Mouse (Mus musculus) kidney, postnatal 36 days (tissue): ENCODE measurements around the gene Gm17509.

Source experiments
- DNase-seq, 2 experiments: peaks; one replicate each; pipeline ENCODE4 v3.0.0; 2021 to 2022; ENCODE audit warnings: mixed read lengths in 2 of 2

The Gm17509 gene

DNA sequence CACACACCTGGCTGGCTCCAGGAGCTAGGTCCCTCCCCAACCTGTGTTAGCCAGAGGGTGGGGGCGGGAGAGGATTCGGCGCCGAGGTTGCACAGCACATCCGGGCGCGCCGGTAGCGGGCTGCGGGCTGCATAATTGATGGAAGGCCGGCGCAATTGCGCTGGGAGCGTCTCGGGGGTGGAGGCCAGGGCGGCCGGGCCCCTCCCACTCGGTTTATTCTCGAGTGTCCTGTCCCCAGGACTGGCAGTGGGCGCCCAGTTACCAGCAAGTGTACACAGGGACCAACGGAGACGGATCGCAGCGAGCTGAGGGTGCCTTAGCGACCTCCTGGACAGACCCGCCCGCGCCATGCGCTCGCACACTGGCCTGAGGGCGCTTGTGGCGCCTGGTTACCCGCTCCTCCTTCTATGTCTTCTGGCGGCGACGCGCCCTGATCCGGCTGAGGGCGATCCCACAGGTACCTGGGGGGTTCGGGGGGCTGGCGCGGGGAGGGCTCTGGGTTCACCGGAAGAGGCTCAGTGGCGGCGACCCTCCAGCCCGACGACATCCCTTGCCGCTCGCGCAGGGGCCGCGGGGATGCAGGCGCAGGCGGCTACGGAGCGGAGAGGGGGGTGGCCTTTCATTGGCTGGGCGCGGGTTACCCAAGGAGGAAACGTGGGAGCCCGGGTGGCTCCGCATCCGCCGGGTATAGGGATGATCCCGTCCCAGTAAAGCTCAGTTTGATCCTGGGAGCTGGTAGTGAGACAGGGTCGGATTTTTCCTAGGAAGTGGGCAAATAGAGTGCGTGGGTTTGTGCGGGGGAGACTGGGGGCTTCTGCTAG is at the start of gene Gm17509:
Gene Gm17509, minus strand, starts transcription at position 575 of the 821 bp plus-strand sequence.
- DNase-seq, result peak; percentile 12 to 51

DNA sequence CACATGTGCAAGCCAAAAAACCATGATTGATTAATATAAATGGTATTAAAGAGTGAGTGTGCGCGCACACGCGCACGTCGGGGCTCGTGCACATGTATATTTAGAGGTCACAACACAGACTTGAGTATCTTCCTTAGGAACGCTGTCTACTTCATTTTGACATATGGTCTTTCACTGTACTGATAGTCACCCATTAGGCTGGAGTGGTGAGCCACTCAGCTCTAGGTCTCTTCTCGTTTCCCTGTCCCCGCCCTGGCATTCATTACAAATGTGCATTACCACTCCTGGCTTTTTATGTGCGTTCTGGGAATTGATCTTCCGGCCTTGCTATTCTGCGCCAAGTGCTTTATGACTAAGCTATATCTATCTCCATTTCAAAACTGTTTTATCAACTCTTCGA is 47.1 kb upstream of the Gm17509 start:
- no peak for DNase-seq

DNA sequence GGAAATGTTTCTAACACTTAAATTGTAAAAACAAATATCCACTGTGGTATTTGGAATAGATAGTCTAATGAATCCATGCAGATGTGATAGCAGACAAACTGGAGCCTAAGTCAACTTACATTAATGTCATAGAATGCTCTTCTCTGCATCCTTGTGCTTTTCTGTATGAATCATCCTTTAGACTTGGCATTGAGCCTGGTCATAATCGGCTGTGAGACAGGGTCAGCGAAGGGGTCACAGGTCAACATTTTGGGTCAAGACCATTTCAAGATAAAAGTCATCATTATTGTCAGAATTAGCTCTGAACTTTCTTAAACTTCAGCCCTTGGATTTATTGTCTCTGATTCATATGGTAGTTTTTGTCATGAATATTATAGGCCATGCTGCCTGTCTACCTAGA is 45.3 kb upstream of the Gm17509 start:
- no peak for DNase-seq

DNA sequence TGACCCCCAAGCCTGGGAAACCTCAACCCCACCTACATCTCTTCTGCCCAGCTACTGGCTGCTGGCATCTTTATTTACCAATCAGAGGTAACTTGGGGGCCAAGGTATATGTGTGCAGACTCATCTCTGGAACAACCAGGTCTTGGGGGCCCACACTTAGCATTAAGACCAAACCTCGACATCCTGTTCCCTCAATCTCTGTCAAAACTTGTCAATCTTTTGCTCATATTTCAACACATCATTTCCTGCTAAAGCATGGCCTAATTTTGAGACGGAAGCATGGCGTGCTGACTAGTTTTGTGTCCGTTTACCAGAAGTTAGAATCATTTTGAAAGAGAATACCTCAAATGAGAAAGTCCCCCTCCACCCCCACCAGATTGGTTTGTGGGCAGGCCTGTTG is 39.8 kb upstream of the Gm17509 start:
- DNase-seq, result no peak

DNA sequence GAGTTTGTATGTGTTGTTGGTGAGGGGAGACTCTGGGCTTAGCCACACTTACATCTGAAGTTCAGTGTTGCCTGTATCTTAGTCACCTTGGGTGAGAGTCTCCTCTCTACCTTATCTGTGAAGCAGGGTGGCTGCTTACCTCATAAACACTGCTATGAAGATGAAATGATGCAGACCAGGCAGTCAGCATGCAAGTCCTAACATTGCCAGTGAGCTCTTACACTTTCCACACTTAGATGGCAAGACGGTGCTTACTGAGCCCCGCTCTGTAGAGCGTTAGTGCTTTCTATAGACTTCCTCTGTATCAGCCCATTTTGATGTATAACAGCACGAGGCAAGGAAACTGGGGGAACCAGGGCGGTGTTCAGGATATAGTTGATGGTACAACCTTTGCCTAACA is 21.7 kb upstream of the Gm17509 start:
- no peak for DNase-seq

DNA sequence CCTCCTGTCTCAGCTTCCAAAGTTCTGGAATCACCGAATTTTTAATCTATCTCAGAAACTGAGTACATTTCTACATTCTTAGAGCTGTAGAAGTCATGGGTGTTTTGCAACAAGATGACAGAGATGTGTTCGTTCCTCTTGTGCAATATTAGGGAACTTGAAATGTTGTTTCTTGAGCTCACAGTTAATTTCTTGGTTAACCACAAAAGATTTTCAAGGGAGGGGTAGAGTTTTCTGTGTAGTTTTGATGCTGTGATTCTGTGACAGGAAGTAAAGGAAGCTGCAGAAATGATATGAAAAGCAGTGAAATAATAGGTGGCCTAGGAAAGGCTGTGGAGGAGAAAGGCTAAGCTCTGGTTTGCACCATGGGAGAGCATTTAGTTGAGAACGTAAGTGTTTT is 21.2 kb upstream of the Gm17509 start:
- no peak for DNase-seq

DNA sequence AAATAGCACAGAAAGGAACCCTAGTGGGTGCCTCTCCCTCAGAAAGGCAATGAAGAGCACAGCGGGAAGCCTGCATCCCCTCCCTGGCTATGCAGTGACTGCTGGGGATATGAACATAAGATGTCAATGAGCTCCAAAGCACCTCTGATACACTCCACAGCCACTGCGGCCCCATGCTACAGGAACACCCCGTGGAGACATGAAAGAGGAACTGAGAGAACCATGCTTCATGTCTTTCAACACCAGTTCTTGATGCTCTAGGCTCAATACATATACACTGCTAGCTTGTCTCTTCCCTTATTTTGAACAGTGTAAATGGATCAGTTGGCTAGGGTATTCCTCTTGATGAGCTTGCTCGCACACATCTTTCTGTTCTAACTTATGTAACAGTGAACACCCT is 16.2 kb upstream of the Gm17509 start:
- no peak for DNase-seq

DNA sequence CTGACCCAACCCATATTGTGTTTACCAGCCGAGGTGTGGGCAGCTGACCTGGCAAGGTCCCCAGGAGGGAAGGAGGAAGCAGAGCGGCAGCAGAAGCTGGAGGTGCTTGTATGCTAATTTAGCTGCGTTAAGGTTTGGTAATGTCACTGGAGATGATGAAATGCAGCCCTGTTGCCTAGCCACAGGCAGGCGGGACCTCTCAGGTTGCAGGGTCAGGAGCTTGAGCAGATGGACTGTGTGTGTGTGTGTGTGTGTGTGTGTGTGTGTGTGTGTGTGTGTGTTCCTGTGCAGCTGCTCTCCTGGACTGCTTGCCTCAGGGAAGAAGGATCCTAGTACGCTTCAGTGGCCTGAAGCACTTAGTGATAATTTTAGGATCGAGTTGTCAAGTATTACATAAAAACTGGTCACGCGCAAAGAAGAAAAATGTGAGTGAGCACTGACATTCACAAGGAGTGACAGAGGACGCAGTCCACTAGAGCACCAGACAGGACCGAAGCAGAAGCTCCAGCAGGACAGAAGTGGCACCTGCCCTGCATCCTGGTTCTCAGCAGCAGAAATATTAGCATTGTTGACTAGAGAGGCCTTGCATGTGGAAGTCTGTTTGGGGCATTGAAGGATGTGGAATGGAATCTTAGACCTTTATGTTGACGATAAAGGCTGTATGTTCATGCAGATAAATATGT is 14.8 kb upstream of the Gm17509 start:
- peak; percentile 49 to 58 for DNase-seq

DNA sequence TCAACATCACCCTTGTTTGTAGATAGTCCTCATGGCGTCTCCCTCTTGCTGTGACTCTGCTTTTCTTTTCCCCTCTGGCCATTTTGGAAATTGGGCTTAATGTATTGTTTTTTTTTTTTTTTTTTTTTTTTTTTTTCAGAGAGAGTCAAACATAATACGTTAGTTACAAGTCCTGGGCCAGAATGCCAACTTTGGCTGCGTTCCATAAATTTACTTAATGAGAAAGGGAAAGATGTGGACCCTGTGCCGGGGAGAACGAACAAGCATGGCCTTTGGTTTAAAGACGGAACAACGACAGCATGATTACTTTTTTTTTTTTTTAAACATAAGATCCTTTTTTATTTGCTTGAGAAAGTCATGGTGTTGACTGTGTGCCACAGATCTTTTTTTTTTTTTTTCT is 13.6 kb upstream of the Gm17509 start:
- no peak for DNase-seq

DNA sequence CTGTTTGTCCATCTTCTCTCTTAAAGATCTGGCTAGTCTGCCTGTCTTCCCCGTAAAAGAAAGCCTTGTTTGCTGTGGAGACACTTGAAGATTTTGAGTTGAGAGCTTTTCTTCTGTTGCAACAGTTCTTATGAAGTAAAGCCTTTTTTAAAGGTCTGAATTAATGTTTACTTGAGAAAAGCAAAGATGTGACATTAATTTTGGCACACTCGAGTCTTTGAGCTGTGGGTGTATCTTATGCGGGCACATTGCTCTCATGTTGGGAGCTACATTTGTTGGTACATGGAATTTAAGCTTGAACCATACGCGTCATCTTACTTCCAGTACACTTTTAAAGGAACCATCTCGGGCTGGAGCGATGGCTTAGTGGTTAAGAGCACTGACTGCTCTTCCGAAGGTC is 12.9 kb upstream of the Gm17509 start:
- DNase-seq, result no peak

DNA sequence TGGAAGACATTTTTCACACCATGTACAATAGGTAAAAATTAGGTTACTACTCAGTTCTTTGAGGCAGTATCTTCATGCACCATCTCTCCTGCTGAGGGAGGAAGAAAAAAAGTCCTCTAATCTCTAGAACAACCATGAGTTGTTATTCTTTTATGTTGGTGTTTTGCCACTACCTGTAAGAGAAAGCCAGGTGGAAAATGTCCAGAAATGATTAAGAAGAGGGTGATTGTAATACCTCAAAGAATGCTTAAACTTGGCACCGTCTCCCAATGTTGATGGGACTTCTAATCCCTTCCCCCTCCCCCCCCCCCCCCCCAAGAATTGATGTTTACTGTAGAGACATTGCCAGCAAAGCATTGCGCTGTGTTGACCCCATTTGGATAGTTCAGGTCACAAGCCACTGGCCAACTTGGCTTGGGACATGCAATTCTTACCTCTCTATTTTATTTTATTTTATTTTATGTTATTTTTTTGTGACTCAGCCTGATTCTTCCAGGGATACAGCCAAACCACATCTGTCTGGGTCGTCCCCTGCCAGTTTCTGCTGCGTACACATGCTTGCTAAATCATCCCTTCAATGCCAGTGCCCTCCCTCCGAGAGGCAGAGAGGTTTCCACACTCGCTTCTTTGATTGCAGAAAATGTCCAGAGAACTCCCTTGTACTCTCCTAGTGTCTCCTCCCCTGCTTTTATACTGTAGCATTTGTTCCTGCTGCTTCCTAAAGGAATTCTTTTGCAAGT is 9.7 kb upstream of the Gm17509 start:
- DNase-seq, result no peak

DNA sequence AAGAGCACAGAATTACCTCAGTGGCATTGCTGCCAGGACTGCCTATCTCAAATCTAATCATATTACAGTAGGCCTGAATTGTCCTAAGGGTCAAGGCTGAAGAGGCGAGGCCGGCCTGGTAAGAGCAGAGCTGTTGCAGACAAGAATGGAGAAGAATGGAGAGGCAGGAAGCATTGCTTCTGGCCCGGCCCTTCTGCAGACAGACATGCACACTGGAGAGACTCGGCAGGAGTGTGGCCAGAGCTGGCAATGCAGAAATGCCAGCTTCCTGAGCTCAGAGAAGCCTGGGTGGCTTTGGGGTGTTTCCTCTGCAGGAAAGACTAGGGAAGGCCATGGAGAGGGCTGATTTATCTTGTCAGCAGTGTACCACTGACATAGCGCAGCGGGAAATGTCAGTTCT is 4.7 kb upstream of the Gm17509 start:
- DNase-seq, result no peak

DNA sequence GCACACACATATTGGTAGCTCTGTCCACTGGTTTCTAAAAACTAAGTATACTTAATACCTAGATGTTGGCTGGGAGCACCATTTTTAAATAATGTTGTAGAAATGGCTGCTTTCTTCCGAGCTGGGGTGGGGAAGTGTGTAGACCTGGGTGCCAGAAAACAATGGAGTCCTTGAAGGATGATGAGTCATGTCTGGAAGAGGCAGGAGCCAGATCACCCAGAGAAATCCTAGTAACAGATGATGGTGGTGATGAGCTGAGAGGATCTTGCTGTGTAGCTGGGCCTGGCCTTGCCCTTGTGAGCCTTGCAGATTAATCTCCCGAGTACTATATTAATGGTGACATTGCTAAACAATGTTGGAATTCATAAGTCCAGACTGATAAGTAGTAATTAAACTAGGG is 4.0 kb upstream of the Gm17509 start:
- no peak for DNase-seq

DNA sequence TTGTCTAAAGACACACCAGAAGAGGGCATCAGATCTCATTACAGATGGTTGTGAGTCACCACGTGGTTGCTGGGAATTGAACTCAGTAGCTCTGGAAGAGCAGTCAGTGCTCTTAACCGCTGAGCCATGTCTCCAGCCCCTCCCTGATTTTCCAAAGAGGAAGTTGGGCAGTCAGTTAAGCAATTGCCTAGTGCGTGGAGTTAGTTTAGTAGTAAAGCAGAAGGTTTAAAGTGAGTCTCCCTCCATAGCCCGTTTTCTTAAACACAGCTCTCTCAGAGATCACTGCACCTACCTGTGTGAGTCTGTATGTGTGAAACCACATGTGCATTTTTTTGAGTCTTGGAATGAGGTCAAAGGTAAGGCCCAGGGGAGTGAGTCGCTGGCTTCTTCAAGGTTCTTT is 2.2 kb upstream of the Gm17509 start:
- no peak for DNase-seq

DNA sequence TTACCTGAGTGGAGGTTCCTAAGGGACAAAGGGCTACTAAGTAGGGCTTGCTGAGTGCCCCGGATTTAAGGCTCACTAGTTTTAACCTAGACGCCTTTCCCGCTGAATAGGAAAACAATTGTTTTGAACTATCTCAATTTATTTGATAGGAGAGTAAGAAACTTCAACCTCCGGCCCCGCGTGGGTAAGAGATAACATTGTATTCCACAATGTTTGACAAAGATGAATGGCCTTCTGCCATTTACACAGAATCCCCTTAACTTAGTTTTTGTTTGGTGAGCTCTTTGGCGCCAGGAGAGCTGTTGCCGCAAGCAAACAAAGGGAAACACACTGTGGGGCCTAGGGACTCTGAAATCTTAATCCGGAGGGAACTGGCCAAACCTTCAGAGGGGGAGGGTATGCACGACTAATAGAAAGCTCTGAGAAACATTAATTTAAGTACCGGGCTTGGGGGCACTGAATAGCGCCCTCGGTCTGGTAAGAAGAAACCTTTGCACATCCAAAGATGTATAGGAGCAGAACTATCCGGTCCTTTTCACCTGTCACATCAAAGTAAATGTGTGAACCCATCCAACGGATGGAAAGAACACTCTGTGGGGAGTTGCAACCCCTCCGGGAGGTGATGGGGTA is 889 bp downstream of the Gm17509 start:
- DNase-seq, result no peak

DNA sequence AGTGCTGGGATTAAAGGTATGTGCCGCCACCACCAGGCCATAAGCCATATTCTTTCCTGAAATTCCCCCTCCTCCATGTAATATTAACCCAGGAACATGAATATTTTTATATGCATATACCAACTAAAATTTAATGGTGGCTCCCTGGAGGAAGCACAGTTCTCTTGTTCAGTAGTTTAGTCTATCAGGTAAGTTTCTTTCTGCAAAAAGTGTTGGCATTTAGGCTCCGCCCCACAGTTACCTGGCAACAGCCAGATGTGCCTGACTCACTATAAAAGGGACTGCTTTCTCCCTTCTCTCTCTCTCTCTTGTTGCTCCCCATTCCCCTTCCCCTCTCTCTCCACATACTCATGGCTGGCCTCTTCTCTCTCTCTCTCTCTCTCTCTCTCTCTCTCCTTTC is 2.8 kb downstream of the Gm17509 start:
- DNase-seq, result no peak

DNA sequence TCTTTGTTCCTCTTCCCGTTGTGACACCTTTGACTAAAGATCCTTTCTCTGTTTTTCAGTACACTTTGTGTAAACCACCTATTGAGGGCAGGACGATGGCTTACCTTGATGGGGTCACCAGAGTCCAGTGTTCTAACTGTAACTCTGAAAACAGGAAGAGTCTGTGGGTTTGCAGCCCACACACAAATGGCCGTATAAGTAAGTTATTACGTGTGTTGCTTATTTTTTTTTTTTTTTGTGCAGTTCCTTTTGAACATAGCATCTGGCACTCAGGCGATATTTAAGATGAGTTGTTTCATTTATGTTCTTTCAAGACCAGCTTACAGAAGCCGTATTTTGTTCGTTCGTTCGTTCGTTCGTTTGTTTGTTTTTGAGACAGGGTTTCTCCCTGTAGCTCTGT is 3.3 kb downstream of the Gm17509 start:
- DNase-seq, result no peak

DNA sequence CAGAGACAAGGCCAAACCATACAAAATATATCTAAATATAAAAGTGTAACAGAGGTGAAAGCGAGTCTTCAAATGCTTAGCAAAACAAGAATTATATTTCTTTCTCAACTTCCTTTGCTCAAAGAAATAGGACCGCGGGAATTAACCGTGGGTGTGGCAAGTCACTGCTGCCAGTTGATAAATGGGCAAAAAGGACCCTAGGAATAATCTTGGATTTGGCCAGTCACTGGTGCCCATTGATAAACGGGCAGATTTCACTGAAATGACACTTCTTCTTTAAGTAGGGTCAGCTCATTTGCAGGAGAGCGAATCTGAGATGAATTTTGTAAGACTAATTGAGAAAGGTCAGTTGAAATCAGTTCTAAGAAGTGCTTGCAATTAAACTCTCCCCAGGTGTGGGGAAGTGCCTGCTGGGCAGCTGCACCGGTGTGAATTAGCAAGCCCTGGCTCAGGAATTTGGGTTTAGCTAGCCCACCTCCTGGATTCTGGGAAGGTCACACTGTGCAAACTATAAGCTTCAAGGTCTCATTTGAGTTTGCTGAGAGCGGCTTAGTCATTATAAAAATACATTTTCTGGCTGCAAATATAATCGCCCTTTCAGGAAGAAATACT is 4.0 kb downstream of the Gm17509 start:
- DNase-seq, result no peak

DNA sequence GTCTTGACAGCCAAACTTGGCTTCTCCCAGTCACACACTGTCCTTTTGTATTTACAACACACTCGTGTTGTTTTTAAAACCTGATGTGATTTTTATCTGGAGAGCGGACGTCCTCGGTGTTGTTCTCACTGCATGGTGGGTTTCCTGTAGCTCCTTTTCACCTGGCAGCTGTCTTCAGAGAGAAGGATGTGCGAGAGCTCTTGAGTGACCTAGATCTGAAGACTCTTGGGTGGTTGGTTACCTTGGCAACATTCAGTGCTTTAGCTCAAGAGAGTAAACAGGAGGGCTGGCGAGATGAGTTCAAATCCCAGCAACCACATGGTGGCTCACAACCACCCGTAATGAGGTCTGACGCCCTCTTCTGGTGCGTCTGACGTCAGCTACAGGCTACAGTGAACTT is 4.7 kb downstream of the Gm17509 start:
- DNase-seq, result no peak

DNA sequence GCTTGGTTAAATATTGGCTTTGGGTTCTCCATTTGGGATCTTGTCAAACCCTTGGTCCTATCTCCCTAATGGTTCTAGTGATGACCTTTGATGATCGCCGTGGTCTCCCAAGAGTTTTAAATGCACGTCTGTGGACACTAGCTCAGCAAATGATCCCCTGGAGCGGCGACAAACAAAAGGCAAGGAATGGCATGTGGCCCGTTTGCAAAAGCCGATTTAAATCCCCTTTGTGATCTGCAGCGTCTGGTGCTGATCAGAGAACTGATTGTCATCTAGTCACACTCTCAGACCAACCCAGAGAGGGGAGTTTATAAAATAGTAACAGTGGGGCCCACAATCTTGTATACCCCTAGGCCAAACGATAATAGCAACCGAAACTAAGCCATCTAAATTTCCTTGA is 5.4 kb downstream of the Gm17509 start:
- DNase-seq, result no peak

DNA sequence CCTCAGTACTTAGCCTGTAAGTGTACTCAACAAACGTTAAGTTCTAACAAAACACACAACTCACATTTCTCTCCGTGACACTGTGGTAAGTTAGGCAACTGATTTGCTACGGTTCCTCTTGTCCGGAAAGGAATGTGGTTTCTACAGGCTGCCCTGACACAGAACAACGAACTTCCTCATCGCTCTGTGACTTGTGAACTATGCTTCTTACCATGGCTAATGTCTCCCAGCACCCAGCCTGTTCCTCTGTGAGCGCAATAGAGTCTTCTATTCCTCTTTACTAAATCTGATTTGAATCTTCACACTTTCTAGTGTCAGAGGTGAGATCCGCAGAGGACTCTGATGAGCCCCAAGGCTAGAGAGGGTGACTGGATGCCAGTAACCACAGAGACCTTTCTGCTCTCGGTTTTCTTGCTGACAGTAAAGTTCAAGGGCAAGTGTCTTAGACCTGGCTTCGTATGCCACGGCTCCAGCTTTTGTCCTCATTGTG is 9.4 kb downstream of the Gm17509 start:
- no peak for DNase-seq

DNA sequence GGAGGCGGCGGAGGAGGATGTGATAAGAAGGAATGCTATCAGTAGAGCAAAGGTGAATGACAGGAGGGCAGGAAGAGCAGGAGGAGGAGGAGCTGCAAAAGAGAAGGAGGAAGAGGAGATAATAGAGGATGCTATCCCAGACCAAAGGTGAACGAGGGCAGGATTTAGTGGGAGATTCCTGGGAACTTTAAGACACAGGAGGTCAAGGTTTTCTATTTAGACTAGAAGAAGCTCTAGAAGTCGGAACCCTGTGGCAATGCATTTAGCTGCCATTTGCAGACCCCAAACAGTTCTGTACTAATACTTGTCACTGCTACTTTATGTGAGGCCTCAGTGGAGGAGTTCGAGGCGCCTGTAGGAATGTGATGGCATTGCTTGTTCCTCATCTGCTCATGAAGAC is 12.6 kb downstream of the Gm17509 start, which contains the start of gene Emb:
Gene Emb, plus strand, starts transcription at position 301 of the 400 bp plus-strand sequence.
- no peak for DNase-seq

DNA sequence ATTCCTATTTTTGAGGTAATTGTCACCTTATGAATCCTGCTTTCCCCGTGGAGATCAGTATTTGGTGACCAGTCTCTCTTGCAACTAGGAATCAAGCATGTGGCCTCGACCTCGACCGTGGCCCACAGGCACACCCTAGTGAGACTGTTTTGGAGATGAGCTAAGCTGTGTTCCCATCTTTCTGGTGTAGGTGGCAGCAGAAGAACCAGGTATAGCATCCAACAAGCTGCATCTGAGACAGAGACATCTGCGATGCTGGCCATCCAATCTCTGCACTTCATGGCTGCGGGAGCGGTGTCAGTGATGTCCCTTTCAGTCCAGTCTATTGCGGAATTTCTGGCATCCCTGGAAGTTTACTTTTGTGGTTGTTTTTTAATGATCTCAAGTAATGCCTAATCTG is 14.8 kb downstream of the Gm17509 start:
- no peak for DNase-seq
